Mouse (Mus musculus) layer of hippocampus, adult 2 months (tissue): ENCODE measurements around the gene Sufu. TPM values are rescaled to one million over a fixed set of nuclear protein-coding genes. Genes with fewer than 3 reads are reported as not detected.
A peak's percentile ranks its signal among the peaks of the same experiment; 100 is the strongest.

ENCODE experiments used
- DNase-seq, 2 experiments: peaks; one replicate each; pipeline ENCODE4 v3.0.0; 2022; ENCODE audit warnings: low spot score in 2 of 2
- H3K27ac ChIP-seq: fragments of 200-600 bp; 2 replicates; pipeline ENCODE4 v1.8.1; 2022
- H3K4me3 ChIP-seq: fragments of 200-600 bp; 2 replicates; pipeline ENCODE4 v1.8.1; 2022; ENCODE audit warnings: mild to moderate bottlenecking
- CTCF ChIP-seq: fragments of 200-600 bp; conservative IDR thresholded peaks from 2 replicates; pipeline ENCODE4 v1.8.1; 2022; ENCODE audit warnings: antibody characterized with exemption, mild to moderate bottlenecking, moderate library complexity
- total RNA-seq, 2 experiments: library from RNA; stranded (reverse); gene quantifications; 2 replicates each; pipeline ENCODE4 v1.2.3; 2021

Gene Sufu
- total RNA-seq, 2 experiments from 2014 or later: 20.3 to 23.2 TPM

DNA sequence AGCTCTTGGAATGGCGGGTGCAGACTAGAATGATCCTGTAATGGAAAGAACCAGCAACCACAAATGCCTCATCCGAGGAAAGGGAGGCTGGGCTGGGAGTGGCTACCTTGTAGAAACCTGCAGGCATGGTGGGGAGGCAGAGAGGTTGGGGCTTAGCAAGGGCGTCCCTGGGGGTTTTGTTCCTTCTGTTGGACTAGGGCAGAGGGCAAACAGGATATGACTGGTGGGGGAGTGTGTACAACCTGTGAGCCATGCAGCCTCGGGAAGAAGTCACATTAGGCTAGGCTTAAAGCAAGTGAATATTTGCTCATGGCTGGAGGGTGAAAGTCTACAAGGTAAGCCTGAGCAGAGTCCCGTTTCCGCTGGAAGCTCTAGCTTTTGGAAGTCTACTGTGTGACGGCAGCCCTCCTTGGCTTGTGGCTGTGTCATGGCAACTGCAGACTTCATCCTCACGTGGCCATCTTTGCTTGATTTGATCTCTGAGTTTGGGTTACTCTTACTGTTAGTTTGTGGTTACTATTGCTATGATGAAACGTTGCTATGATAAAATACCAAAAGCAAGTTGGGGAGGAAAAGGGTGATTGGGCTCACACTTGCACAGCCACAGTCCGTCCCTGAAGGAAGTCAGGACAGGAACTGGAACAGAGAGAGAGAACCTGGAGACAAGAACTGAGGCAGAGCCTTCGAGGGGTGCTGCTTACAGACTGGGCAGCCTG, 33.2 kb upstream of the Sufu start:
- TF ChIP-seq CTCF: no peak
- no peak overlapping the region for H3K27ac ChIP-seq
- H3K4me3 ChIP-seq: no peak overlapping the region
- DNase-seq: no peak

DNA sequence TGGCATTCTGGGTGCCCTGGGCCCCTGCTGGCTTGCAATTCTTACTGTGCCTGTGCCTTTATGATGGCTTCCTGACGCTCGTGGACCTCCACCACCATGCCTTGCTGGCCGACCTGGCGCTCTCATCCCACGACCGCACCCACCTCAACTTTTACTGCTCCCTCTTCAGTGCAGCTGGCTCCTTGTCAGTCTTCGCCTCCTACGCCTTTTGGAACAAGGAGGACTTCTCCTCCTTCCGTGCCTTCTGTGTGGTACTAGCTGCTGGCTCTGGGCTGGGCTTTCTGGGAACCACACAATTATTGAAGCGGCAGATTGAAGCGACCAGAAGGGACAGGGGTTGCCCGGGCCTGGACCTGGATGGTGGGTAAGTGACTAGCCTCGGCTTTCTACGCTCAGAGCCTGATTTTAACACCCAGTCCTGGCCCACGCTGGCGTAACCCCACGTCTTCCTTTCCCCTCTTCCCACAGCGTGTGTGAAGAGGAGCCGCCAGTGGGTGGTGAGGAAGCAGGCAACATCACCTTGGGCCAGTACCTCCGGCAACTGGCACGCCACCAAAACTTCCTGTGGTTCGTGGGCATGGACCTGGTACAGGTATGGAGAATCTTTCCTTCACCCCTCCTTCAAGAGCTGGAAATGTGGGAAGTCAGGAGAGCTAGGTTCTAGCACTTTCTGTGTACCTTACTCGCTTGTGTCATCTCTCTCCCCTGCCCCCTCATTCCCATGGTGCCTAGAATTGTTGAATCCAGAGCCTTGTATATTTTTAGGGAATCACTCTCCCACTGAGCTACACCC, 28.7 kb upstream of the Sufu start:
- TF ChIP-seq CTCF: no peak
- peak in 1 of 2 experiments; percentile 54 for DNase-seq
- Histone ChIP-seq H3K27ac (peak overlapping the region; percentile 82), H3K4me3 (no peak overlapping the region)

DNA sequence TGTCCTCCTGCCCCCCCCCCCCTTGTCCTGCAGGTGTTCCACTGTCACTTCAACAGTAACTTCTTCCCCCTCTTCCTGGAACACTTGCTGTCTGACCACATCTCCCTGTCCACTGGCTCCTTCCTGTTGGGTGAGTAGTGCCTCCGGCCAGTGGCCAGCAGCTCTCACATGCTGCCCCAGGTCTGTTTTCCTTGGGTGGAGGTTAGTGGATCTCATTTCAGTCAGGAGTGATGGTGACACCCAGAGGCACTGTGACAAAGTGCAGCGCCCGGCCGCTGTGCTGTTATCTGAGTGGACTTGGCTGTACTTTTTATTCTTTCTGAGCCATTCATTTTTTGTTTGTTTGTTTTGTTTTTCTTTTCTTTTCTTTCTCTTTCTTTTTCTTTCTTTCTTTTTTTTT, 27.5 kb upstream of the Sufu start:
- TF ChIP-seq CTCF: peak; percentile 82
- no peak overlapping the region for H3K27ac ChIP-seq
- H3K4me3 ChIP-seq: no peak overlapping the region
- DNase-seq: peak in 1 of 2 experiments; percentile 52

DNA sequence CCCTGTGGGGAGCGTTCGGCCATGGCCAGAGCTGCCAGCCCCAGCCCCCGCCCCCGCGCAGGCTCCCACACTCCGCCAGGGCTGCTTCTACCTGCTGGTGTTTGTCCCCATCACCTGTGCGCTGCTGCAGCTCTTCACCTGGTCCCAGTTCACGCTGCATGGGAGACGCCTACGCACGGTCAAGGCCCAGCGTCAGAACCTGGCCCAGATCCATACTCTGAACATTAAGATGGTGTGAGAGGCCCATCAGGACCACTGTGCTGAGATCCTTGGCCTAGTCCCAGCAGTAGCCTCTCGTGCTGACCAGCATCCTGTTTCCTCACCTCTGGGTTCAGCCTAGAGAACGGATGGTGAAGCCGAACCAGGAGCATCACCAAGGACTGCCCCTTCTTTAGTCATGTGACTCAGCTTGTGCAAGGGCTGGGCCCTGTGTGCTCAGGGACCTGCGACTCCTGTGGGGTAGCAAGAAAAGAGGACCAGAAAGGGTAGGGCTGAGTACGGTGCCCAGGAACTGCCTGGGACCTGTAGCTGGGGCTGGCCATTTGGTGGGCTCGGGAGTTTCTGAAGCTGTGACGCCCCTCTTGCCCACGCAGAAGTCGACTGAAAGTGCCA, 22.1 kb upstream of the Sufu start:
- peak overlapping the region; percentile 75 for H3K27ac ChIP-seq
- H3K4me3 ChIP-seq: no peak overlapping the region
- no peak for TF ChIP-seq CTCF
- DNase-seq: no peak

DNA sequence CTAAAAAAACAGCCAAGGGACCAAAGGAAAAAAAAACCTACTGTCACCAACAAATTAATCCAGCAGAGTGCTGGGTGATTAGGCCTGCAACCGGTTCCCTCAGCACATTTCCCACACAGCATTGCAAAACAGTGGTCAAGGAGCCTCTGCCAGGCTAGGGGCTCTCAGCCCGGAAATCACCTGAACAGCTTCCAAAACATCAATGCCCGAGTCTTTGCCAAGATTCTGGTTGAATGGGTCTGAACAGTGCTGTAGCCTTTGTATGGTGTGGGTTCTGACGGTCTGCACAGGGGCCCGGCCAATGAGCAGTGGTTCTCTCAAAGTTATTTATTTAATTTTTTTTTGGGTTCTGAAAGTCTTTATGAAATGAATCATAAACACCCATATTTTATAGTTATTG, 21.2 kb upstream of the Sufu start:
- peak; percentile 49 to 70 for DNase-seq

DNA sequence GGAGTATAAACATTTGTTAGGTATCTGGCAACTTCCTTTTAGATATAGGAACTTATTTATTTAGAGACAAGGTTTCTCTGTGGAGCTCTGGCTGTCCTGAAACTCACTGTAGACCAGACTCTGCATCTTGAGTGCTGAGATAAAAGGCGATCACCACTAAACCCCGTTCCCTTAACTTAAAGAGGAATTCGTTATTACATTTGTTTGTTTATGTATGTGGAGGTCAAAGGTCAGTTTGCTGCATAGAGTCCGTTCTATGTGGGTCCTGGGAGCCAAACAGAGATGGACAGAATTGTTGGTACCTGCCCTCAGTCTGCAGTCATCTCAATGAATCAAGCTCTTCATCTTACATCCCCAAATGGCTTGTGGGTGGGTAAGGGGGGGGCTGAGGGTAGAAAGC, 20.8 kb upstream of the Sufu start:
- TF ChIP-seq CTCF: no peak
- H3K27ac ChIP-seq: peak overlapping the region; percentile 74
- H3K4me3 ChIP-seq: no peak overlapping the region
- DNase-seq: no peak

More for the DNA sequence above, 21.2 kb upstream of the Sufu start:
- TF ChIP-seq CTCF: no peak
- no peak overlapping the region for H3K4me3 ChIP-seq
- peak overlapping the region; percentile 74 for H3K27ac ChIP-seq

DNA sequence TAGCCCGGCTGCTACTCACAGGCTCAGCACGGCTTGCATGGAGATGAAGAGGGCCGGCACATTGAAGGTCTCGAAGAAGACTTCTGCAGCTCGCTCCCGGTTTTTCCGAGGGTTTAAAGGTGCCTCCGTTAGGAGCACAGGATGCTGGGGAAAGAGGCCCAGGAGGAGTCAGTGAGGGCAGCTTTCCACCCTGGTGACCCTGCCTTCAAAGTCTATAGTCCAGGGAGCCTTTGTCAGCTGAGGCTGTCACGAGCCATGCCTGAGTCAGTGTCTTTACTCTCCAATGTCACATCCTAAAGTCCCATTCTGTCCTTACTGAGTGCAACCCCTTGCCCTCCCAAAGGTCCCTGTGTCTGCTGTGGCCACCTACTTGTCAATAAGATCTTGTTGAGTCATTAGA, 14.4 kb upstream of the Sufu start:
- DNase-seq: no peak

DNA sequence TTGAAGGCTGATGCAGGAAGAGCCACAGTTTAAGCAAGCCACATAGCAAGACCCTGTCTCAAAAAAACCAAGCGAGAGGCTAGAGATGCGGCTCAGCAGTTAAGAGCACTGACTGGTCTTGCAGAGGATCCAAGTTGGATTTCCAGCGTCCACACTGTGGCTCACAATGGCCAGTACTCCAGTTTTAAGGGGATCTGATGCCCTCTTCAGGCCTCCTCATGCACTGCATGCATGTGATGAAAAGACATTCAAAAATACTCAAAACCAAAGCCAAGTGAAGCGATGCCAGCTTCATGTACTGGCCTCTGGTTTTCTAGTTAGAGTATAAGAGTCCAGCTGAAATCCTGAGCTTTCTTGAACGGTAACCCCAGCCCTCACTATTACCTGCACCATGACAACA, 6.8 kb upstream of the Sufu start:
- peak; percentile 71 for TF ChIP-seq CTCF
- H3K4me3 ChIP-seq: no peak overlapping the region
- H3K27ac ChIP-seq: no peak overlapping the region
- no peak for DNase-seq

More for the DNA sequence above, 14.4 kb upstream of the Sufu start:
- Histone ChIP-seq H3K27ac (no peak overlapping the region), H3K4me3 (no peak overlapping the region)
- no peak for TF ChIP-seq CTCF

DNA sequence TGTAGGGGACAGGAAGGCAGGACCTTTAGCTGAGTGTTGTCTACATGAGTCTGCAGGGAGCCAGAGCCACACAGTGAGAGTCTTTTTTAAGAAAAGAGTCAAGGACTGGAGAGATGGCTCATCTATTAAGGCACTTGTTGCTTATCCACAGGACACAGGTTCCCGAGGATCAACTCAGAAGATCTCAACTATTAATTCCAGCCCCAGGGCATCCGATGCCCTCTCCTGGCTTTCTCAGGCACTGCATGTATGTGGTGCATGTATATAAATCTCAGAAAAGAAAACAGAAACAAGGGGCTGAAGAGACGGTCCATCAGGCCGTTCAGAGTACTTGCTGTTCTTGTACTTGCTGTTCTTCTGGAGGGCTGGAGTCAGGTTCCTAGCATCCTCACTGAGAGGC, 4.7 kb upstream of the Sufu start:
- no peak for DNase-seq
- no peak overlapping the region for H3K4me3 ChIP-seq
- peak; percentile 77 for TF ChIP-seq CTCF
- H3K27ac ChIP-seq: no peak overlapping the region

DNA sequence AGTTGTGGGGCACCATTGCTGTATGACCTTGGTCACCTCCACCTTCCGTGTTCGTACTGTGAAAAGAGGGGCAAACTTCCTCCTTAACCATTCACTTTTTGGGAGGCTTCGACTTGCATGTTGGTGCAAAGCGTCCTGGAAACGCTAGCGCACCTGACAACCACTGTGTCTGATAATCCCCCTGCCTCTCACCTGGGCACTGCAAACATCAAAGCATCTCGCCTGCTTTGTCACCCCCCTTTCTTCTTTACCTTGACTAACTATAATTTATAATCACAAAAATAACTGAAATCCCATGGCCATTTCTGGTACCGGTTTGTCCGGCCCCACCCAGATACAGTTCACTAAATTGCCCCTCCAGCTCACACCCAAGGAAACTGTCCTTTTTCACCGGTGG, 2.0 kb upstream of the Sufu start:
- TF ChIP-seq CTCF: no peak
- Histone ChIP-seq H3K27ac (peak overlapping the region; percentile 63), H3K4me3 (peak overlapping the region; percentile 99)
- no peak for DNase-seq

DNA sequence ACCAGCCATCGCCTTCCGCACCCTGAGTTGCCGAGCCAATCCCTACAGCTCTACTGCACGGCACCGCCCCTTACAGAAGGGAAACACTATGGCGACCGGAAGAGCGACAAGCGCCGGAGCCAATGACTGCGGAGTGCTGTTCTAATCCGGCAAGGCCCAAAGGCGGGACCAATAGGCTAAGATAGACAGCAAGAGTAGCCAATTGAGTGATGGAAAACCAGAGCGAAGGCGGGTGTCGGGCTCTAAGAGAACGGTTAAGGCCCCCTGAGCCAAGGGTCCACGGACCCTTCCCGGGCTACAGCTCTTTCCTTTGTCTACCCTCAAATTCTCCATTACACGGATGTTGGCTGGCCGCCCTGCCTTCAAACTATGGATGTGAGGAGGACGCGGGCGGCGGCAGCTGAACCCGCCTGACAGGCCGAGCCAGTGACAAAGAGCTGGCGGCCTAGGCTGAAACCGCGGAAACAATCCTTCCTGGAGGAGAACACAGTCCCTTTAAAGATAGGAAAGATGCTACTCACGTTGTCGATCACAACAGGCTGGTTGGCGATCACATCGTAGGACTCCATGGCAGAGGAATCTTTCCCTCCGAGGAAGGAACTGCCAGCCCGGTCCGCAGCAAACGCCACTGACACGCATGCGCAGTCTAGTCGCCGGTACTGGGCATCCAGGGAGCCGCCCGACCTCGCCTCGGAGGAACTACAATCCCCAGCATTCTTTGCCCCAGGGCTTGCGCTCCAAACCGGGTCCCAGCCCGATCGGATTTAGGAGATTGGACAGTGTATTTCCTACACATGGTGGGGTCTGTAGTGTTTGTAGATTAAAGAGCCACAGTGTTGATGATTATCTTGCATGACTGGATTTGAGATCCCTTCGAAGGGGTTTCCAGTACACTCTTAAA, 1.3 kb upstream of the Sufu start, which contains the start of gene Actr1a:
TSS of gene Actr1a (minus strand) at position 640 of the 901 bp plus-strand sequence.
- peak within 1 kb of the TSS; percentile 99 for H3K4me3 ChIP-seq
- peak within 1 kb of the TSS; percentile 98 for H3K27ac ChIP-seq
- TF ChIP-seq CTCF: no peak
- DNase-seq: peak; percentile 96 to 98

DNA sequence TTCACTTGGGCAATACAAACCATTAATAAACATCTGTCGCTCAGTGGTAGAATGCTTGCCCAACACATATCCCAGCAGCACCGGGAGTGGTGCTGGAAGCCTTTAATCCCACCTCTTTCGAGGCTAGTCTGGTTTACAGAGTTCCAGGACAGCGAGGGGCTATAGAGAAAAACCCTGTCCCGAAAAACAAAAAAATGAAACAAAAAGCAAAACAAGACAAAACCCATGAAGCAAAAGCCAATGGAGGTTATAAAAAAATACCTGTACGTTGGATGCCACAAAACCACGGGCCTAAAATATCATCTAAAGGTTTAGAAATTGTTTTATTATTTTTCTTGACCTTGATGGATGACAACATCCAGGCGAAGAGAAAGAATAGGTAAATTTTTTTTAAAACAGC, 587 bp upstream of the Sufu start:
- Histone ChIP-seq H3K27ac (peak overlapping the region; percentile 98), H3K4me3 (peak overlapping the region; percentile 99)
- DNase-seq: no peak
- TF ChIP-seq CTCF: no peak
